Mouse (Mus musculus) ES-E14 (cell line): ENCODE measurements around the gene Snap23. TPM values are rescaled to one million over a fixed set of nuclear protein-coding genes. Genes with fewer than 3 reads are reported as not detected.

Source experiments
- DNase-seq: peaks from one replicate; pipeline ENCODE4 v3.0.0-alpha.2; 2013; ENCODE audit warnings: low read depth, low spot score
- H3K27ac ChIP-seq: 2 replicates; pipeline ENCODE4 v1.5.1; 2012; ENCODE audit warnings: low read depth, mild to moderate bottlenecking, low read length, moderate library complexity, mixed read lengths; ENCODE audit not compliant: poor library complexity, insufficient read depth, severe bottlenecking
- H3K36me3 ChIP-seq: 2 replicates; pipeline ENCODE4 v1.6.1; 2012; ENCODE audit warnings: mild to moderate bottlenecking, low read length, moderate library complexity, mixed read lengths; ENCODE audit not compliant: control insufficient read depth, poor library complexity, insufficient read depth, severe bottlenecking
- H3K4me1 ChIP-seq, 2 experiments: fragments of 150-350 bp in 1 of 2; sonication (generic) in 1 of 2; 2 replicates each; pipeline ENCODE4 v1.6.1; 2012; ENCODE audit warnings: low read length in 2 of 2, mild to moderate bottlenecking in 1 of 2, mixed read lengths in 1 of 2; ENCODE audit not compliant: control insufficient read depth in 2 of 2, insufficient read depth in 2 of 2, poor library complexity in 1 of 2
- H3K4me3 ChIP-seq, 2 experiments: fragments of 150-350 bp in 1 of 2; sonication (generic) in 1 of 2; 2 replicates each; pipeline ENCODE4 v1.5.1; 2012; ENCODE audit warnings: low read length in 2 of 2, low read depth in 1 of 2, mild to moderate bottlenecking in 1 of 2, mixed read lengths in 1 of 2; ENCODE audit not compliant: insufficient read depth in 1 of 2, poor library complexity in 1 of 2, severe bottlenecking in 1 of 2
- H3K9ac ChIP-seq: 2 replicates; pipeline ENCODE4 v1.6.1; 2012; ENCODE audit warnings: low read depth, mild to moderate bottlenecking, low read length, mixed read lengths; ENCODE audit not compliant: poor library complexity, insufficient read depth, severe bottlenecking
- H3K9me3 ChIP-seq: fragments of 150-350 bp; sonication (generic); 2 replicates; pipeline ENCODE4 v1.6.1; 2012; ENCODE audit warnings: low read depth, mild to moderate bottlenecking, low read length; ENCODE audit not compliant: control insufficient read depth, insufficient read depth
- CHD2 ChIP-seq: IDR thresholded peaks from 2 replicates; pipeline ENCODE4 v1.6.1; 2014; ENCODE audit warnings: mild to moderate bottlenecking, low read depth, low read length, inconsistent platforms
- HCFC1 ChIP-seq: IDR thresholded peaks from 2 replicates; pipeline ENCODE4 v1.6.1; 2012; ENCODE audit warnings: low read length, inconsistent platforms, borderline replicate concordance; ENCODE audit not compliant: insufficient read depth
- MAFK ChIP-seq: IDR thresholded peaks from 2 replicates; pipeline ENCODE4 v1.6.1; 2014; ENCODE audit warnings: mild to moderate bottlenecking, low read depth, low read length, inconsistent platforms; ENCODE audit not compliant: insufficient read depth
- ZC3H11A ChIP-seq: IDR thresholded peaks from 2 replicates; pipeline ENCODE4 v1.6.1; 2012; ENCODE audit warnings: low read depth, mild to moderate bottlenecking, inconsistent platforms, low read length, borderline replicate concordance
- ZNF384 ChIP-seq: IDR thresholded peaks from 2 replicates; pipeline ENCODE4 v1.6.1; 2012; ENCODE audit warnings: low read depth, low read length, inconsistent platforms
- in situ Hi-C, 2 experiments: fragments of 600-800 bp; cut with MboI; formaldehyde crosslinking; loops; one replicate each; pipeline ENCODE4 v1.15.1; 2025; ENCODE audit warnings: low sequenced_read_pairs in 2 of 2, inconsistent platforms in 1 of 2; ENCODE audit not compliant: unreplicated experiment in 2 of 2
- total RNA-seq: library from RNA; depleted of rRNA; stranded (reverse); fragments of 300-350 nt; gene quantifications from 2 replicates; pipeline ENCODE4 v1.2.3, GENCODE M21; 2012

Snap23 gene
- total RNA-seq, 1 experiment = 40.0 TPM

DNA sequence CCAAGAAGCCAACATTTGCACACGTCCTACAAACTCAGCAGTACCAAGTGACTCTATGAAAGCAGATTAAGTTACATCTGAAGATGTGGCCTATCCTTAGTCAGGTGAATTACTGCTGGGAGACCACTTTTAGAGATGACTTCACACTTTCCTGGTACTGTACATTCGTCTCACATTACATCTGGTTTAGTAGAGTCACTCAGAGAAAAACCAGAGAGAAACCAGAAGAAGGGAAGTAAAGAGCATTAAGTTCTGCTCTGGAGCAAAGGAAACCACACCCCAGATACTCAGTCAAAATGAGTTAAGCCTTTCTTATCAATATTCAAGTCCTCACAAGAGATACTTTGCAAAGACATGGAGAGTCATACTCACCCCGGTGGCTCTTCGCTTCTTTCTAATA, 36.2 kb upstream of the Snap23 start:
- no peaks in the 10 kb centered on the region for H3K9me3 ChIP-seq
- no peak for DNase-seq

DNA sequence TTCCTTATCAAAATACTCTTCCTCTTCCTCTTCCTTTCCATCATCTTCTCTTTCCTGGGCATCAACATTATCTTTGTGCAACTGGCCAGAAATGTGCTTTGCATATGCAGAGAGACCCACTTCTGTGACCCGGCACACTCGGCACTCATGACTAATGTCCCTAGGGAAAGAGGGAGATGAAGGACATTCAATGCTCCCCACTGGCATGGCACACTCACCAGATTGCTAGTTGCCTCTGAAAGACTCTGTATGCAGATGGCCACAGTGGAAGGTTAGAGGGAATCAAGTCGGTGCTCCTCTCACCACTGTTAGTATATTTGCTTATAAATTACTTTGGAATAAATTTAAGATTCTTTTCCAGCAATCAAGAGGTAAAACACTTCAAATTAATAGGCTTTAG, 28.1 kb upstream of the Snap23 start:
- 0 out of 2 replicates have a peak overlapping the region, but pooled peaks have one; percentile 31 for H3K27ac ChIP-seq
- in situ Hi-C loops = no loop called here
- peaks cover 14% of the 10 kb centered on the region for H3K36me3 ChIP-seq
- no peak overlapping the region for H3K9ac ChIP-seq
- no peaks in the 10 kb centered on the region for H3K9me3 ChIP-seq
- H3K4me1 ChIP-seq = no peaks in the 10 kb centered on the region; a peak in 1 of 4 replicates
- no peak for TF ChIP-seq ZNF384
- no peak for TF ChIP-seq HCFC1
- no peak for TF ChIP-seq ZC3H11A
- no peak for TF ChIP-seq MAFK
- no peak for TF ChIP-seq CHD2
- no peak overlapping the region for H3K4me3 ChIP-seq
- DNase-seq = no peak

More for the DNA sequence above, 36.2 kb upstream of the Snap23 start:
- in situ Hi-C loops = no loop called here
- H3K9ac ChIP-seq = no peak overlapping the region
- H3K36me3 ChIP-seq = peaks cover 57% of the 10 kb centered on the region
- no peaks in the 10 kb centered on the region for H3K4me1 ChIP-seq
- no peak overlapping the region for H3K4me3 ChIP-seq
- no peak overlapping the region for H3K27ac ChIP-seq
- TF ChIP-seq ZC3H11A (no peak), ZNF384 (no peak), CHD2 (no peak), HCFC1 (no peak), MAFK (no peak)

DNA sequence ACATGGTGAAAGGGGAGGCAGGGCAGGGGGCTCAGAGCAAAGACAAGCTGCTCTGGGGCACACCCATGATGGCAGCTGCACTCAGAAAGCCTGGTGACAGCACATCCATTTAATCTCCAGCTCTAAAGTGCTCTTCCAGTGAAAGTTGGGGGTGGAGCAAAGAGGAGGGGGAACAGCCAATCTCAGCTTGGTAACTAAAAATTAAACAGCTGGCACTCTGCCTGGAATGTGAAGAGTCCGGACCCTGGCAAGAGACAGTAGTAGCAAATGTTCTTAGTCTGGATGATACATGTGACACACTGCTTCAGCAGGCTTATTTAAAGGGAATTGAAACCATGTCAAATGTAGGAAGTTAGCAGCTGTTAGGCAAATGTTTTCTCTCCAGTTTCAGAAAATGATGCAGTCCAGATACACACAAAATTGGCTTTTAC, 27.7 kb upstream of the Snap23 start:
- Histone ChIP-seq H3K9ac (no peak overlapping the region), H3K36me3 (peaks cover 10% of the 10 kb centered on the region), H3K27ac (no peak overlapping the region), H3K9me3 (no peaks in the 10 kb centered on the region), H3K4me1 (no peaks in the 10 kb centered on the region; a peak in 1 of 4 replicates), H3K4me3 (no peak overlapping the region)
- in situ Hi-C loops = no loop called here
- no peak for DNase-seq
- no peak for TF ChIP-seq HCFC1
- no peak for TF ChIP-seq MAFK
- no peak for TF ChIP-seq ZC3H11A
- TF ChIP-seq CHD2 = no peak
- no peak for TF ChIP-seq ZNF384

DNA sequence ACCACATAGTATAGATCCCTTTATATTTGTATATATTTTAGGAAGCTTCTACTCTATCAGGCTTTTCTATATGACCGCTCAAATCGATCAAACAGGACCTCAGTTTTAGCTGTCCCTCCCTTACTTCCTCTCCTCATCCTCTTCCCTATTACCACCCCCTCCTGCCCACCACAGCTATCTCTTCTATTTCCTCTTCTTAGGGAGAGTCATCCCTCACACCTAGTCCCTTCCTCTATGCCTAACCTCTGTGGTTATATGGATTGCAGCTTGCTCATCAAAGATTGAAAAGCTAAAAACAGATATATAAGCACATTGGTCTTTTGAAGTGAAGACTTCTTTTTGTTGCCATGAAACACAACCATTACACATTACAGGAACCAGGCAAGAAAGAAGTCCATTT, 22.7 kb upstream of the Snap23 start:
- H3K4me3 ChIP-seq = no peak overlapping the region
- TF ChIP-seq MAFK (no peak), HCFC1 (no peak), CHD2 (no peak), ZC3H11A (no peak), ZNF384 (no peak)
- no peak overlapping the region for H3K27ac ChIP-seq
- in situ Hi-C loops = no loop called here
- H3K9ac ChIP-seq = no peak overlapping the region
- DNase-seq = no peak
- H3K36me3 ChIP-seq = peaks cover 5% of the 10 kb centered on the region; the same call in 1 of the 2 replicates
- no peaks in the 10 kb centered on the region for H3K4me1 ChIP-seq
- no peaks in the 10 kb centered on the region for H3K9me3 ChIP-seq

DNA sequence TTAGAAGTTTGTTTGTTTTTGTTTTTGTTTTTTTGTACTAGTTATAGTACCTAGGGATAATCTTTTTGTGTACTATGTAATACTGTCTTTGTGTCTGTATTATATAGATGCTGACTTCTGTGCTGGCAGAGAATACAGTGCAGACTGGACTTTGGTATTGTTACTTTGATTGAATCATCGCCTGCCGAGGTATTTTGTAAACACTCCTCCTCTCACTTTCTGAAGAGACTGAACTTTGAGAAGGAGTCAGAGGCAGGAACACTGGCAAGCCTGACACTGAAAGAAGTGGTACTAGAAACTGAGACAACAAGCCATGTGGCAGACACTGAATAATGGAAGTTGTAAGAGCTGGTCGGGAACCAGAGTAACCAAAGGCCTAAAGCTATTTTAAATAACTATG, 10.6 kb upstream of the Snap23 start:
- Histone ChIP-seq H3K36me3 (peaks cover 9% of the 10 kb centered on the region), H3K27ac (no peak overlapping the region), H3K9ac (no peak overlapping the region), H3K4me1 (peaks cover under 1 to 3% of the 10 kb centered on the region in 2 experiments; a peak in 3 of 4 replicates), H3K9me3 (no peaks in the 10 kb centered on the region), H3K4me3 (no peak overlapping the region)
- TF ChIP-seq CHD2 (no peak), MAFK (no peak), ZNF384 (no peak), HCFC1 (no peak), ZC3H11A (no peak)
- in situ Hi-C loops = no loop called here
- no peak for DNase-seq
